Mouse (Mus musculus) MEL (cell line): ENCODE results near the gene Gpat3.

Source experiments
- CTCF ChIP-seq, 3 experiments: IDR thresholded peaks in 2 of 3; conservative IDR thresholded peaks in 1 of 3; 2 replicates each; pipeline ENCODE4 v1.5.1; 2011 to 2012; ENCODE audit warnings: low read length in 3 of 3, low read depth in 2 of 3, mild to moderate bottlenecking in 2 of 3, improper control_type of control experiment in 1 of 3, inconsistent platforms in 1 of 3, mixed read lengths in 1 of 3, moderate library complexity in 1 of 3; ENCODE audit not compliant: control insufficient read depth in 1 of 3, insufficient read depth in 1 of 3, poor library complexity in 1 of 3, severe bottlenecking in 1 of 3
- GATA1 ChIP-seq: IDR thresholded peaks from 2 replicates; pipeline ENCODE4 v1.6.1; 2011; ENCODE audit warnings: low read depth, low read length, improper control_type of control experiment
- JUND ChIP-seq: IDR thresholded peaks from 2 replicates; pipeline ENCODE4 v1.6.1; 2011; ENCODE audit warnings: low read depth, mild to moderate bottlenecking, improper control_type of control experiment, low read length
- MAFK ChIP-seq: IDR thresholded peaks from 2 replicates; pipeline ENCODE4 v1.6.1; 2011; ENCODE audit warnings: low read depth, mild to moderate bottlenecking, low read length, improper control_type of control experiment, borderline replicate concordance
- POLR2A ChIP-seq, 2 experiments: IDR thresholded peaks; 2 replicates each; pipeline ENCODE4 v1.6.1; 2011 to 2012; ENCODE audit warnings: low read length in 2 of 2, mild to moderate bottlenecking in 2 of 2, control low read depth in 1 of 2, improper control_type of control experiment in 1 of 2, low read depth in 1 of 2, moderate library complexity in 1 of 2; ENCODE audit not compliant: control insufficient read depth in 1 of 2, insufficient read depth in 1 of 2, poor library complexity in 1 of 2
- SMC3 ChIP-seq: IDR thresholded peaks from 2 replicates; pipeline ENCODE4 v1.6.1; 2011; ENCODE audit warnings: low read depth, low read length, improper control_type of control experiment

DNA sequence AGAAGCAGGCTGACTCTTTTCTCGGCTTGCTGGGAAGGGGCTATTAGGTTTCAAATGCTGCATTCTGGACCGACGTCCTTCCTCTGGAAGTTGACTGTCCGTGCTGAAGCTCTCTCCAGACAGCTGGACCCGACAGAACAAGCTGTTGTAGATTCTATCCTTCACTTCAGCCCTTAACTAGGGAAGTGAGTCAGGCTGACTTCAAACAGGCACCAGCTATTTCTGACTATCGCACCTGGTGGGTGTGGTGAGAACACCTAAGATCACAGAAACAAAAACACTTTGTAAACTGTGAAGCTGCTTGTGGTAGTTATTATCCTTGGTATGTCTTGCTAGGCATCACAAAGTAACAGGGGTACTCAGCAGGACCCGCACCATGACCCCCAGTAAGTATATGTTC lies 19.0 kb upstream of the Gpat3 start:
- TF ChIP-seq JUND = no peak
- no peak for TF ChIP-seq GATA1
- no peak for TF ChIP-seq SMC3
- no peak for TF ChIP-seq CTCF (IDR thresholded peaks at IDR 0.05 in 2 of 3, conservative IDR thresholded peaks at IDR 0.05 in 1 of 3; ENCODE audit: control insufficient read depth in 1 of 3, insufficient read depth in 1 of 3, low read depth in 2 of 3, low read length in 3 of 3, poor library complexity in 1 of 3, severe bottlenecking in 1 of 3)
- TF ChIP-seq POLR2A (IDR thresholded peaks at IDR 0.05; ENCODE audit: control insufficient read depth in 1 of 2, insufficient read depth in 1 of 2, low read depth in 1 of 2, low read length in 2 of 2, poor library complexity in 1 of 2) = no peak
- TF ChIP-seq MAFK = no peak
